Mouse (Mus musculus) myocyte (in vitro differentiated cells): ENCODE data around the gene Acox2. TPM values are rescaled to one million over a fixed set of nuclear protein-coding genes. Genes with fewer than 3 reads are reported as not detected.

Experiments used
- H3K27me3 ChIP-seq: one replicate; pipeline ENCODE4 v1.6.1; 2011; ENCODE audit not compliant: control insufficient read depth, insufficient read depth, insufficient read length
- H3K36me3 ChIP-seq: one replicate; pipeline ENCODE4 v1.6.1; 2011; ENCODE audit not compliant: control insufficient read depth, insufficient read depth
- H3K4me2 ChIP-seq: one replicate; pipeline ENCODE4 v1.6.1; 2011; ENCODE audit warnings: low read depth, control low read depth
- H3K4me3 ChIP-seq: one replicate; pipeline ENCODE4 v1.5.1; 2011; ENCODE audit warnings: mild to moderate bottlenecking, control low read depth, moderate library complexity
- H3K79me2 ChIP-seq: one replicate; pipeline ENCODE4 v1.6.1; 2011; ENCODE audit not compliant: control insufficient read depth, insufficient read depth
- H3ac ChIP-seq: one replicate; pipeline ENCODE4 v1.6.1; 2011; ENCODE audit not compliant: control insufficient read depth, insufficient read length
- CEBPB ChIP-seq: IDR thresholded peaks from 2 replicates; pipeline ENCODE4 v1.6.1; 2011; ENCODE audit warnings: mild to moderate bottlenecking, moderate library complexity; ENCODE audit not compliant: poor library complexity, insufficient read depth, severe bottlenecking
- E2F4 ChIP-seq: IDR thresholded peaks from one replicate; pipeline ENCODE4 v1.6.1; 2011; ENCODE audit warnings: mild to moderate bottlenecking, control low read depth, moderate library complexity; ENCODE audit not compliant: insufficient read depth
- MAX ChIP-seq: IDR thresholded peaks from one replicate; pipeline ENCODE4 v1.6.1; 2011; ENCODE audit warnings: low read depth, mild to moderate bottlenecking, control low read depth
- MYOD1 ChIP-seq, 3 experiments: IDR thresholded peaks; one replicate each; pipeline ENCODE4 v1.6.1; 2011; ENCODE audit warnings: control low read depth in 2 of 3, low read depth in 2 of 3, mild to moderate bottlenecking in 2 of 3, moderate library complexity in 1 of 3; ENCODE audit not compliant: insufficient read length in 2 of 3, control insufficient read depth in 1 of 3
- MYOG ChIP-seq, 3 experiments: IDR thresholded peaks; one replicate each; pipeline ENCODE4 v1.6.1; 2011; ENCODE audit warnings: control low read depth in 2 of 3, low read depth in 2 of 3, mild to moderate bottlenecking in 2 of 3; ENCODE audit not compliant: insufficient read length in 2 of 3, control insufficient read depth in 1 of 3, insufficient read depth in 1 of 3
- POLR2A ChIP-seq: IDR thresholded peaks from one replicate; pipeline ENCODE4 v1.6.1; 2011; ENCODE audit warnings: low read depth, mild to moderate bottlenecking, control low read depth, moderate library complexity; ENCODE audit not compliant: insufficient read length
- POLR2AphosphoS2 ChIP-seq: IDR thresholded peaks from one replicate; pipeline ENCODE4 v1.6.1; 2011; ENCODE audit warnings: low read depth, control low read depth; ENCODE audit not compliant: insufficient read length
- REST ChIP-seq: IDR thresholded peaks from one replicate; pipeline ENCODE4 v1.6.1; 2011; ENCODE audit warnings: mild to moderate bottlenecking, control low read depth, moderate library complexity; ENCODE audit not compliant: insufficient read depth, insufficient read length
- SRF ChIP-seq: IDR thresholded peaks from one replicate; pipeline ENCODE4 v1.6.1; 2011; ENCODE audit warnings: low read depth; ENCODE audit not compliant: control insufficient read depth, insufficient read length
- TCF12 ChIP-seq: IDR thresholded peaks from one replicate; pipeline ENCODE4 v1.6.1; 2011; ENCODE audit warnings: mild to moderate bottlenecking, control low read depth; ENCODE audit not compliant: poor library complexity, insufficient read depth, severe bottlenecking
- TCF3 ChIP-seq: IDR thresholded peaks from one replicate; pipeline ENCODE4 v1.6.1; 2011; ENCODE audit warnings: low read depth, control low read depth; ENCODE audit not compliant: insufficient read length
- USF1 ChIP-seq: IDR thresholded peaks from one replicate; pipeline ENCODE4 v1.6.1; 2011; ENCODE audit warnings: low read depth, mild to moderate bottlenecking, control low read depth, moderate library complexity
- polyA plus RNA-seq: library from polyadenylated mRNA; unstranded; fragments of >200 nt; fragmentation: generic; extraction: Trizol; gene quantifications from one replicate; pipeline ENCODE4 v1.2.1, GENCODE M21; 2012; ENCODE audit warnings: missing spikeins

Acox2 gene
- polyA plus RNA-seq, 1 experiment = 2.1 TPM

DNA sequence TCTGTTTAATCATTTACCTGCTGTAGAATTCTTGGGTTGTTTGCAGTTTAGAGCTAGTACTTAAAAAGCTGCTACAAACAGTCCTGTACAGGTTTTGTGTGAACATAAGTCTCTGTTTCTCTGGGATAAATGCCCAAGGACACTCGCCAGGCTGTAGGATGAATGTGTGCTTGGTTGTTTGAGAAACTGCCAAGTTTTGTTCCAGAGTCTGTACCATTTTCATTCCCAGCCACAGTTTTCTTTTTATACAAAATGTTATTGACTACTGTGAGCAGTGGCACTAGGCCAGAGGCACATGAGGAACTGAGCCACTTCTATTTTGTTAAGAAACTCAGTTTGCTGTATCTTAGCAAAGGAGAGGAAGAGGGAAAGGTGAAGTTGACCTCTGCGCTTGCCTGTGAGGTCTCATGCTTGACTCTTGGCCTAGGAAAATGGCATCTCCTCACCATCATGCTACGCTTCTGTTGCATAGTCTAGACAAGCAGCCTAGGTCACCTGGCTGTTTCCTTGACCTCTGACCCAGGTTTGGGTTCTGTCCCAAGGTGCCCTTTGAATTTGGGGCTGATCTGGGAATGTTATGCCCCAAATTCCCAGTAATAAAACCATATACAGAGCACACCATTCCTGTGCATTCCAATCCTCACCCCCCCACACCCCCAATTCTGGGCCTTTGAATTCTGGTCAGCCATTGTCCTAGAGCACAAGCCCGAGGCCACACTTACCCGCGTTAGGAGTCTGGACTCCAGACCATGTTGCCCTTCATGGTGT is 72.7 kb downstream of the Acox2 start:
- H3K36me3 ChIP-seq = no peaks in the 10 kb centered on the region
- no peak overlapping the region for H3K4me3 ChIP-seq
- no peaks in the 10 kb centered on the region for H3K27me3 ChIP-seq
- TF ChIP-seq CEBPB = no peak
- no peak for TF ChIP-seq MAX
- TF ChIP-seq E2F4 = no peak
- no peak for TF ChIP-seq POLR2A
- no peak for TF ChIP-seq TCF3
- TF ChIP-seq SRF = no peak
- TF ChIP-seq USF1 = no peak
- no peak for TF ChIP-seq TCF12
- no peak for TF ChIP-seq REST
- no peak for TF ChIP-seq POLR2AphosphoS2
- TF ChIP-seq MYOG (IDR thresholded peaks at IDR 0.05; ENCODE audit: control insufficient read depth in 1 of 3, insufficient read depth in 1 of 3, insufficient read length in 2 of 3, low read depth in 2 of 3) = no peak
- no peak for TF ChIP-seq MYOD1 (IDR thresholded peaks at IDR 0.05; ENCODE audit: control insufficient read depth in 1 of 3, insufficient read length in 2 of 3, low read depth in 2 of 3)
- H3ac ChIP-seq = no peak overlapping the region
- H3K4me2 ChIP-seq = no peak overlapping the region
- H3K79me2 ChIP-seq = no peaks in the 10 kb centered on the region

DNA sequence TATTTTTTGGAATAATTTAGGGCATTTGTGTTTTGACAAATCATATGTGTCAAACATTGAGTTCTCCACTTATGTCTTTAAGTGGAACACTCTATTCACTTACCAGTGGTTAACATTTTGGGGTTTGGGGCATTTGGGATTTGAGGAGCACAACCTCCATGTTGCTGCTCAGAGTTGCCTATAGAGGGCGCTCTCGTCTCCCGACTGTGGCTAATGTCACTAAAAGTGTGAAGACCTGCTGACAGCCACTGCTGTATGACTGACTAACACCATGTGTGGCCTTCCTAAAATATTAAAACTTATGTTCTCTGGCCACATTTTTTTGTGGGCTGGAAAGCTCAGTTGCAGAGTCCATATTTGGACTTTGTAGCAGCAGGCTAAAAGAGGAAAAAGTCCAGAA is 75.8 kb downstream of the Acox2 start:
- TF ChIP-seq TCF12 (no peak), MYOG (IDR thresholded peaks at IDR 0.05; ENCODE audit: control insufficient read depth in 1 of 3, insufficient read depth in 1 of 3, insufficient read length in 2 of 3, low read depth in 2 of 3) (no peak)
- H3K36me3 ChIP-seq = no peaks in the 10 kb centered on the region
- H3K79me2 ChIP-seq = no peaks in the 10 kb centered on the region
- no peak overlapping the region for H3K4me3 ChIP-seq
- H3K27me3 ChIP-seq = no peaks in the 10 kb centered on the region
- no peak overlapping the region for H3K4me2 ChIP-seq
- no peak overlapping the region for H3ac ChIP-seq

DNA sequence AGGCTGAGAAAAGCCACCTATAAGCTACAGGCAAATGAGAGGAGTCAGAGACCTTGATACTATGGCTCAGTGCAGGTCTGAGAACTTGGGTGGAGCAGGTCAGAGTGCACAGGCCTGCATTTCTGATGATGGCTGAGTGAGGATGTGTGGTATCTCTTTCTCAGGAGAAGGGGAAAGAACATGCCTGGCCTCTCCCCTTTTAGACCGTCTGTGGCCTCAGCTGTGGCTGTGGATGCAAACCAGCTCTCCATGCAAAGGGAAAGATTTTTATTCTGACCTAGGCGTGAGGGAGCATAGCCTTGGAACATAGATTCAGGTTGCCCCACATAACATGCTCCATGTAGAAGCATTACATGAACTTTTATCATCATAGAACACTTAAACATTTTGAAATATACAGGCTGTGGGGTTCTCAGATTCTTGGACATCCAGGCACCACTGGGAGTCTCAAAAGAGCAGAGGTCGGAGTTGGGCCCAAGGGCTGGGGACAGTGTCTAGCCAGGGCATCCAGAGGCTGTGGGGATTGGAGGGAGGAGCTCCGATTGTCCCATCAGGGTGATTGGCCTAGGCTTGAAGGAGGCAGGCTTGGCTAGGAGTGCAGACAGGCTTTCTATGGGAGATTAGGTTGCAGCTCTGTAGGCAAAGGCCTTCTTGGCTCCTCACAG is 78.7 kb downstream of the Acox2 start:
- Histone ChIP-seq H3K27me3 (no peaks in the 10 kb centered on the region), H3K4me3 (no peak overlapping the region), H3ac (no peak overlapping the region), H3K4me2 (no peak overlapping the region), H3K36me3 (no peaks in the 10 kb centered on the region), H3K79me2 (no peaks in the 10 kb centered on the region)
- TF ChIP-seq MYOD1 (IDR thresholded peaks at IDR 0.05; ENCODE audit: control insufficient read depth in 1 of 3, insufficient read length in 2 of 3, low read depth in 2 of 3) (no peak), MAX (no peak), TCF3 (no peak), CEBPB (no peak), SRF (no peak), E2F4 (no peak)

DNA sequence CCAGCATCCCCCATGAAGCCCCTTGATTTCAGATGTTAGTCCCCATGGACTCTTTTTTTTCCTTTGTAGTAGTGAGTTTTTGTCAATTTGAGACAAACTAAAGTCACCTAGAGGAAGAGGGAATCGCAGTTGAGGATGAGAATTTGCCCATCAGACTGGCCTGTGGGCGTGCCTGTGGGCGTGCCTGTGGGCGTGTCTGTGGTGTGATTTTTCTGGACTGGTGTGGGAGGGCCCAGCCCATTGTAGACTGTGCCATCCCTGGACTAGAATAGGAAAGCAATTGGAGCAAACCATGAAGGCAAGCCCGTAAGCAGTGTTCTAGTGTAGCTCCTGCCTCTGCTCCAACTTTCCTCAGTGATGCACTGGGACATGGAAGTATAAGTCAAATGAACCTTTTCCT is 82.9 kb downstream of the Acox2 start:
- Histone ChIP-seq H3K4me3 (no peak overlapping the region), H3K27me3 (no peaks in the 10 kb centered on the region), H3K79me2 (peaks cover 14% of the 10 kb centered on the region), H3K36me3 (no peaks in the 10 kb centered on the region), H3K4me2 (peak overlapping the region; percentile 56), H3ac (no peak overlapping the region)
- TF ChIP-seq TCF12 (no peak), TCF3 (no peak), E2F4 (no peak), POLR2AphosphoS2 (peak; percentile 37)

Other genes starting within 250 kb of the Acox2 start
- 22.2 TPM for gene Rpp14, start 179.0 kb downstream of the Acox2 start, polyA plus RNA-seq
- 10.5 TPM for gene Pxk, start 161.1 kb downstream of the Acox2 start, polyA plus RNA-seq
- gene Pdhb, start 86.3 kb downstream of the Acox2 start, polyA plus RNA-seq = 193 TPM
- gene Kctd6, start 45.2 kb downstream of the Acox2 start, polyA plus RNA-seq = 6.3 TPM
- 4.5 TPM for gene Fam107a, start 58.7 kb upstream of the Acox2 start, polyA plus RNA-seq
- not detected for gene Oit1, start 119.4 kb upstream of the Acox2 start, polyA plus RNA-seq